ENCODE assay signal across 28 mouse cellular contexts in genomic region chr17:12678261-12678660, GRCm38 (mm10). TPM values are rescaled to one million over a fixed set of nuclear protein-coding genes. Genes with fewer than 3 reads are reported as not detected.
"Had no signal": no experiment of that assay in that cellular context is flagged by ENCODE, and none has a peak within 500 bp of the region (broad histone marks: within the 10 kb centered on the region; RNA-seq: fewer than 3 reads in every experiment).

No protein-coding gene starts in this region.

- H3K4me1 ChIP-seq: hindbrain, embryonic 10.5 days; hindbrain, embryonic 12.5 days; limb, embryonic 10.5 days; limb, embryonic 12.5 days; liver, embryonic 13.5 days had no signal

- DNase-seq: gastrocnemius, adult 2 months; gastrocnemius, postnatal 10 days; gastrocnemius, postnatal 25 days; heart, adult 18-20 months; heart, postnatal 10 days; heart, postnatal 4 days; kidney, postnatal 4 days; liver; liver, embryonic 13.5 days; liver, postnatal 0 days had no signal

- H3K4me3 ChIP-seq: gastrocnemius, adult 2 months; heart, embryonic 10.5 days; heart, embryonic 12.5 days; hindbrain, embryonic 10.5 days; hindbrain, embryonic 12.5 days; intestine, embryonic 15.5 days; layer of hippocampus, adult 2 months; left cerebral cortex, adult 2 months; limb, embryonic 10.5 days; limb, embryonic 12.5 days; liver, embryonic 13.5 days; liver, embryonic 15.5 days had no signal

- H3K4me2 ChIP-seq: heart, embryonic 12.5 days; hindbrain, embryonic 12.5 days; hindbrain, embryonic 14.5 days; intestine, embryonic 15.5 days; limb, embryonic 12.5 days; liver, embryonic 13.5 days; liver, embryonic 15.5 days had no signal

- H3K27ac ChIP-seq: gastrocnemius, adult 2 months; heart, embryonic 10.5 days; hindbrain, embryonic 10.5 days; hindbrain, embryonic 12.5 days; hindbrain, embryonic 14.5 days; intestine, embryonic 15.5 days; layer of hippocampus, adult 2 months; left cerebral cortex, adult 2 months; limb, embryonic 12.5 days; liver, embryonic 13.5 days; liver, embryonic 15.5 days had no signal

- ATAC-seq: forebrain, embryonic 16.5 days; hindbrain, embryonic 16.5 days; inflammation-experienced regulatory T-cells, adult 6 months; intestine, embryonic 15.5 days; intestine, postnatal 0 days; liver, postnatal 0 days had no signal

- H3K9ac ChIP-seq: heart, embryonic 12.5 days; hindbrain, embryonic 12.5 days; hindbrain, embryonic 14.5 days; intestine, embryonic 15.5 days; limb, embryonic 12.5 days; liver, embryonic 13.5 days; liver, embryonic 15.5 days; liver, postnatal 0 days had no signal

- H3K9me3 ChIP-seq: heart, embryonic 10.5 days; hindbrain, embryonic 10.5 days; hindbrain, embryonic 12.5 days; intestine, embryonic 15.5 days; limb, embryonic 10.5 days; limb, embryonic 12.5 days; liver, embryonic 15.5 days had no signal

- H3K27me3 ChIP-seq: heart, embryonic 12.5 days; hindbrain, embryonic 12.5 days; intestine, embryonic 15.5 days; limb, embryonic 12.5 days; liver, embryonic 13.5 days; liver, embryonic 15.5 days had no signal

RNA-seq across cellular contexts. Expression of gene Slc22a1, which starts 2.6 kb away (rescaled TPM):
- total RNA-seq: gastrocnemius, postnatal 10 days; gastrocnemius, postnatal 25 days; gastrocnemius, postnatal 4 days; granulocyte monocyte progenitor cell, adult 5-6 weeks; layer of hippocampus, adult 2 months; layer of hippocampus, postnatal 25 days had no signal
- polyA plus RNA-seq: forebrain, embryonic 16.5 days; hindbrain, embryonic 10.5 days; hindbrain, embryonic 12.5 days; hindbrain, embryonic 14.5 days; hindbrain, embryonic 16.5 days; limb, embryonic 10.5 days; limb, embryonic 12.5 days; liver, embryonic 13.5 days had no signal
